Mouse (Mus musculus): Measurements from ENCODE around the gene Fgf2.

GRCm38 (mm10) chr3:37302685-37303084 is 45.5 kb upstream of the Fgf2 start:
- TF ChIP-seq CTCF (IDR thresholded peaks at IDR 0.05; ENCODE audit: low read depth) (peak; percentile 86), EP300 (IDR thresholded peaks at IDR 0.05; ENCODE audit: low read depth) (no peak)

All from liver, postnatal 0 days (tissue).